Mouse (Mus musculus) heart, adult 2 months (tissue): ENCODE data around the gene Bcas1.
A peak's percentile ranks its signal among the peaks of the same experiment; 100 is the strongest.

ENCODE experiments used
- CTCF ChIP-seq: fragments of 200-600 bp; IDR thresholded peaks from 2 replicates; pipeline ENCODE4 v1.8.1; 2022; ENCODE audit warnings: antibody characterized with exemption, mild to moderate bottlenecking, moderate library complexity
- EP300 ChIP-seq: fragments of 200-500 bp; IDR thresholded peaks from 2 replicates; pipeline ENCODE4 v1.6.1; 2011; ENCODE audit warnings: low read depth, low read length, control low read depth; ENCODE audit not compliant: insufficient read depth

- TF ChIP-seq EP300: no peak
- peak; percentile 90 for TF ChIP-seq CTCF
Observed at GRCm38 (mm10) chr2:170347131-170347765, 80.4 kb downstream of the Bcas1 start.
